Mouse (Mus musculus): ENCODE data around the gene Zbtb25. TPM values are rescaled to one million over a fixed set of nuclear protein-coding genes. Genes with fewer than 3 reads are reported as not detected.

The Zbtb25 gene
- total RNA-seq, 2 experiments from 2014 or later = 5.9 to 6.1 TPM

DNA sequence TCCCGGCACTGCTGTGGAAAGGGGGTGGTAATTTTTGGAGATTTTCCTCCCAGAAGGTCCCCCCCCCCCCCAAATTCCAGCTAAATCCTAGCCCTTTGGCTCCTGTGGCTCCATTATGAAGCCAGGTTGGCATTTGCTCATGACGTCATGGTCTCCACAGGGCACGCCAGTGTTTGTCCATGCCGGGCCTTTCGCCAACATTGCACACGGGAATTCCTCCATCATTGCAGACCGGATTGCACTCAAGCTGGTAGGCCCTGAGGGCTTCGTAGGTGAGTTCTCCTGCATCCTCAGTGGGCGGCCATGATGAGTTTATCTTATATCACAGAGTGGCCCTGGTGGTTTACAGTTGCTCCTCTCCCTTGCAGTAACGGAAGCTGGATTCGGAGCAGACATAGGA lies 65.9 kb downstream of the Zbtb25 start:
- DNase-seq (ENCODE audit: low spot score in 2 of 2) = no peak

- no peak for DNase-seq (ENCODE audit: low spot score in 2 of 2)
Measured at GRCm38 (mm10) chr12:76300367-76300766, 69.0 kb downstream of the Zbtb25 start.

- DNase-seq (ENCODE audit: low spot score in 2 of 2) = no peak
Measured at GRCm38 (mm10) chr12:76299361-76299906, 70.0 kb downstream of the Zbtb25 start.

DNA sequence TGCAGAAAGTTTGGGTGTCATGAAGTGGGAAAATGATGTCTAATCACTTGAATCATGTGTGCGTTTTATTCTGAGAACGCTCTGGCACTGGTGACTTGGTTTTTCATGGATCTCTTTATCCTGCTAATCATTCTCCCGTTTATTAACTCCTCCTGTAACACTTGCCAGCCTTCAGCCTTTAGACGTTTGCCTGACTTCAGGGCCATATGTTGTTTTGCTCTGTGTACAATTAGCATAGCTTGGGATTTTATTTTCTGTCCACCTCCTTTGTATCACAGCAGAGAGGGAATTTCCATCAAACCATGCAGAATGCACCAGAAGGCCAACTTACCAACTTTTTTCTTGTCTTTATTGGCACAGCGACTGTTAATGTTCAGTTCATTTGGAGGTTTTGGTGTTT lies 71.6 kb downstream of the Zbtb25 start:
- DNase-seq (ENCODE audit: low spot score in 2 of 2) = no peak

Other genes with a start within 250 kb of the Zbtb25 start
- under 1 TPM in 1 of 2 experiments, not detected in 1; 0.20 TPM for gene Esr2, start 192.3 kb downstream of the Zbtb25 start, total RNA-seq (2021)
- gene Tex21, start 122.9 kb downstream of the Zbtb25 start, total RNA-seq (2021) = not detected
- gene Mthfd1, start 114.3 kb downstream of the Zbtb25 start, total RNA-seq (2021) = 10 to 100 TPM; 30.9 to 47.3 TPM
- under 1 TPM; 0.33 to 0.54 TPM for gene Akap5, start 44.7 kb downstream of the Zbtb25 start, total RNA-seq (2021)
- 1 to 10 TPM; 4.1 to 4.7 TPM for gene Zbtb1, start 664 bp upstream of the Zbtb25 start, total RNA-seq (2021)
- gene Hspa2, start 34.6 kb upstream of the Zbtb25 start, total RNA-seq (2021) = 10 to 100 TPM; 18.9 to 20.6 TPM
- gene Ppp1r36, start 47.9 kb upstream of the Zbtb25 start, total RNA-seq (2021) = under 1 TPM; 0.27 to 0.32 TPM
- 10 to 100 TPM in 1 of 2 experiments, 1 to 10 TPM in 1; 8.6 to 11.9 TPM for gene Plekhg3, start 161.3 kb upstream of the Zbtb25 start, total RNA-seq (2021)